Mouse (Mus musculus) G1E-ER4 (cell line): ENCODE data around the gene Zfp59. TPM values are rescaled to one million over a fixed set of nuclear protein-coding genes. Genes with fewer than 3 reads are reported as not detected.
"Not testable (repeated sequence)": the region's sequence is repeated elsewhere in the genome, so short reads cannot be mapped to it uniquely, and the experiment has no call there.

ENCODE experiments used
- GATA1 ChIP-seq: IDR thresholded peaks from one replicate; pipeline ENCODE4 v1.8.0; 2012; ENCODE audit warnings: low read length, inconsistent platforms
- polyA plus RNA-seq: library from polyadenylated mRNA; stranded (reverse); fragments of >175 nt; gene quantifications from 2 replicates; pipeline ENCODE4 v1.2.3, GENCODE M21; 2012

The Zfp59 gene
- polyA plus RNA-seq: 0.24 and 0.26 TPM in 2 replicates

- no peak for TF ChIP-seq GATA1
Observed at GRCm38 (mm10) chr7:27838323-27839249, at the start of gene Zfp59. Gene Zfp59, plus strand, starts transcription at chr7:27838607.

- TF ChIP-seq GATA1: no peak
Observed at GRCm38 (mm10) chr7:27789306-27789705, 49.1 kb upstream of the Zfp59 start.

GRCm38 (mm10) chr7:27794566-27794965 lies 43.8 kb upstream of the Zfp59 start:
- TF ChIP-seq GATA1: no peak

GRCm38 (mm10) chr7:27797906-27798811 lies 40.2 kb upstream of the Zfp59 start:
- TF ChIP-seq GATA1: no peak

- no peak for TF ChIP-seq GATA1
Observed at GRCm38 (mm10) chr7:27801137-27801536, 37.3 kb upstream of the Zfp59 start.

GRCm38 (mm10) chr7:27802986-27803385 lies 35.4 kb upstream of the Zfp59 start:
- no peak for TF ChIP-seq GATA1

- TF ChIP-seq GATA1: no peak
Observed at GRCm38 (mm10) chr7:27804297-27805030, 33.9 kb upstream of the Zfp59 start.

GRCm38 (mm10) chr7:27806896-27807295 lies 31.5 kb upstream of the Zfp59 start, which contains the start of gene Zfp626:
Gene Zfp626, plus strand, starts transcription at chr7:27807196.
- not testable (repeated sequence) for TF ChIP-seq GATA1

GRCm38 (mm10) chr7:27818526-27819110 lies 19.8 kb upstream of the Zfp59 start:
- no peak for TF ChIP-seq GATA1

GRCm38 (mm10) chr7:27822611-27823010 lies 15.8 kb upstream of the Zfp59 start:
- no peak for TF ChIP-seq GATA1

- no peak for TF ChIP-seq GATA1
Observed at GRCm38 (mm10) chr7:27834131-27834530, 4.3 kb upstream of the Zfp59 start.

- TF ChIP-seq GATA1: no peak
Observed at GRCm38 (mm10) chr7:27837896-27838295, 511 bp upstream of the Zfp59 start.

GRCm38 (mm10) chr7:27839596-27839995 lies 1.2 kb downstream of the Zfp59 start:
- TF ChIP-seq GATA1: no peak

- no peak for TF ChIP-seq GATA1
Observed at GRCm38 (mm10) chr7:27840104-27840503, 1.7 kb downstream of the Zfp59 start.

- no peak for TF ChIP-seq GATA1
Observed at GRCm38 (mm10) chr7:27857227-27857626, 18.8 kb downstream of the Zfp59 start, which contains the start of gene Zfp607a. Gene Zfp607a, plus strand, starts transcription at chr7:27857527.
